Mouse (Mus musculus) natural killer cell, adult 2 months (primary cell): ENCODE measurements at regions not wholly inside any gene's neighbourhood (a gene's known extent, or its start where the extent isn't known, plus 50 kb on each side); places are given as distances from the start of the nearest gene placed in this dataset.

Source experiments
- DNase-seq, 2 experiments: peaks; one replicate each; pipeline ENCODE4 v3.0.0; 2022; ENCODE audit warnings: low spot score in 2 of 2

DNA sequence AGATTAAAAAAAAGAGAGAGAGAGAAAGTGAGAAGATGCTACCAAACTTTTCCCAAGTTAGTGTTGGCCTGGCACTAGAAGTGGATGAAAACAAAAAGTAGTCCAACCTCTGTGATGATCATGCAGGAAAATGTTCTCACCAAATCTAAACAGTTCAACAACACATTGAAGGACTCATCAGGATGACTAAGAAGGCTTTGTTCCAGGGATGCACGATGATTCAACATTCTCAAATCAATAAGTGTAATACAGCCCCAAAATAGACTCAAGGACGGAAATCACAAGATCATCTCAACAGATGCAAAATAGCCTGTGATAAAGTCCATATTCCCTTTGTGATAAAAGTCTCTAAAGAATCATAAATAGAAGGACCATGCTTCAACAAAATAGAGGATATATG lies 106.3 kb downstream of the Cysltr2 start:
- no peak for DNase-seq

DNA sequence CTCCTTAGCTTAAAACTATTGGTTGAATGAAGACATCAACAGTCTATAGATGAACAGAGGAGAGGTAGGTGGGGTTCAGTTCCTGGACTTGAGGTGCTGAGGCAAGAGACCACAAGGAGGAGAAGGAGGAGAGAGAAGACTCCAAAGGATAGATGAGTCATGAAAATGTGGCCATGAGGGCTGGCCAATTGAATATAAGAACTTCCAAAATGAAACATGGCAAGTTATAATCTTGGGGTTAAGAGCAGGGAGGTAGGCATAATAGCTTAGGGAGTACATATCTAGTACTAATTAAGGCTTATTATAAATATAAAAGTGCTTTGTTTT lies 109.9 kb downstream of the Cysltr2 start:
- DNase-seq = no peak

DNA sequence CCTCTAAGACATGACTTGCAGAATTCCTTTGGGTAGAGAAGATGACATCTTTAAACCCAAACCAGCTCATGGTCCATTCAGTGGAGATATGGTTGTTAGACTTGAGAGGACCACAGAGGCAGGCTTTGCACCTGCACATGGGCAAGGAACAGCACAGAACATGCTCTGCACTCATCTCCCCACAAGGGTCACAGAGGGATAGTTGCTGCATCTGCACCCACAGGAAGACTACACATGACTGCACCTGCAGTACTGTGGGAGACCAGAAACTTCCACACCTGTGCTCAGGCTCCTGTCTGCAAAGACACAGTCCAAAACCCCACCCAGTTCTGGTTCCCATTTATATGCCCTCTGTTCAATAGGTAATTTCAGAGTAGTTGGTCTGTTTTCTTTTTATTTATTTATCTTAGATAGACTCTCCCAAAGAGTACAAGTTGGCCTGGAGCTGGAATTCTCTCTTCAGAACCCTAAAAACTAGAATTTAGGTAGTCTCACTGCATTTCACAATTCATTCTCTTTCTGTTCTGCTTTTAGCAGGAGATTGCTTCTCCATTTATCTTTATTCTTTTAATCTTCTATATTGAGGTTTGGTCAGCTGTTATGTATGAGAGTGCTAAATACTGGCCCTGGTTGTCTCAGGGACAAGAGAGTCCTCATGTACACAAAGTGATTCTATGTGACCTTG lies 110.4 kb downstream of the Cysltr2 start:
- no peak for DNase-seq

DNA sequence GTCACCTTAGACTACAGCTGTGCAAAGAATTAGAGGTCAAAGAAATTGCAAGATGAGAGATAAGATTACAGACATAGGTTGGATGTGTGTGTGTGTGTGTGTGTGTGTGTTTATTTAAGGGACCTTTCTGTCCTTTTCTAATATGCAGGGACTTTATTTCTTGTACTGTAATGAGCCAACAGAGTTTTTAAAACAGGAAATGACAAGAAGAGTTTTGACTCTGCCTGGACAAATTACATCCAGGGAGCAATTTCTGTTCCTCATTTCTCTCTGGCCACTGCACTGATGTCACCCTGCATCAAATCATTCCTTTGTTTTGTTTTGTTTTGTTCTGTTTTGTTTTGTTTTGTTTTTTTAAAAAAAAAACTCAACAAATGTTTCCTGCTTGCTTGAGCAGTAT lies 115.3 kb downstream of the Cysltr2 start:
- DNase-seq = no peak

DNA sequence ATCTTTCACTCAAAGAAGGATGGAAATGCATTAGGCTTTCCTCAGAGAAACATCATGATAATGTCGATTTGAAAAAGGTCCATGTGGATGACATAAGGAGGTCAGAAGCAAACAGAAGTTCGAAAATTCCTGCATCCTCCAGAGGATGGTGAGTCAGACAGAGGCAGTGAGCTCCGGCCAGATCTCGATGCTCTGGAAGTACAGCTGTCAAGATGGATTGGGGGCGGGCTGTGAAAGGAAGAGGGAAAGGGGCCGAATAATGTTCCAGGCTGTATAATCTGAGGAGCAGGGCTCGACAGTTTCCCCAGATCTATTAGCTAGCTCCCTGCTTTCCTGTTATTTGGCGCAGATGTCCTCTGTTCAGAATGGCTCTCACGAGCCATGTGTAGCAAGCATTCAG lies 116.6 kb downstream of the Cysltr2 start:
- DNase-seq = no peak

DNA sequence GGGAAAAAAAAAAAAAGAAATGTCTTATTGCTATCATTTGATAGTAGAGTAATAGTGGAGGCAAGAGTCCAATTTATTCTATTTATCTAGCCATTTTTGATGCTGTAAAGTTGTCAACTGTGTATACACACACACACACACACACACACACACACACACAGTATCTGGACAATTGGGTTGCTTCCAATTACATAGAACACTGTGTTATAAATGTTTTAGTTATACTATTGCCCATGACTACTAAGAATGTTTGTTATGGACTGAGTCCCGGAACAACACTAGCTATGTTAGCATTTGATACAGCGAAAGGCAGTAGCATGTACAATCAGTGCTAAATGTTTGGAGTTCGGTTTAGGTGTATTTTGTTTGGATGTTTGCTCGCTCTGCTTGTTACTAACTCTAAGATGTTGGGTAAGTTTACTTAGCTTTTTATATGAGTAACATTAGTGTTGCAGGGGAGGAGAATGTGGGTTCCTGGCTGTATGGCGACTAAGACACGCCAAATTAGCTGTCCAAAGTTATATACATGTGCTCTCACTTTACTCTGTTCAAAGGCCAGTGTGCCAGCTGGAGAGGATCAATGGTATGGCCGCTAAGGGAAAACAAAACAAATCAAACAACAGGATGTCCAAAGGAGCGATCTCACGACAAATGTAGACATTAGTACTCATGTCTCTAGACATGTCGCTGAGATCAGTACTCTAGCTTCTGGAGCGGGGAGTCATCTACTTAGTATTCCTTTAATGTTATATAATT lies 147.6 kb downstream of the Cysltr2 start:
- DNase-seq = no peak

DNA sequence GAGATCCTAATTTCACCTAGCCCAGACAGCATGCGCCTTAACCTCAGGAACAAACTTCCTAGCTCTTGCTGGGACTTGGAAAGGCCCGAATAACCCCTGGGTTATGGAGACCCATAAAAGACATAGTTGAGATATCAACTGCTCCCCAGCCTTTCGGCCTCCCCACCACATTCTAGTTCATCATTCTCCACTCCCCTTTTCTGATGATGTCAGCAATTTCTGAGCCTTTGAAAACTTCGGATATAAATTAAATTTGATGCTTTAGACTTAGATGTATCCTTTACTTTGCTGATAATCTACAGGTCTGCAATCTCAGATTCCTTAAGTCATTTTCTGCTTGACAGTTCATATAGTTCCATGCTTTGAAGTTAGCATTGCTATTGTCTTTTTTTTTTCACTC lies 149.3 kb downstream of the Cysltr2 start:
- DNase-seq = no peak

DNA sequence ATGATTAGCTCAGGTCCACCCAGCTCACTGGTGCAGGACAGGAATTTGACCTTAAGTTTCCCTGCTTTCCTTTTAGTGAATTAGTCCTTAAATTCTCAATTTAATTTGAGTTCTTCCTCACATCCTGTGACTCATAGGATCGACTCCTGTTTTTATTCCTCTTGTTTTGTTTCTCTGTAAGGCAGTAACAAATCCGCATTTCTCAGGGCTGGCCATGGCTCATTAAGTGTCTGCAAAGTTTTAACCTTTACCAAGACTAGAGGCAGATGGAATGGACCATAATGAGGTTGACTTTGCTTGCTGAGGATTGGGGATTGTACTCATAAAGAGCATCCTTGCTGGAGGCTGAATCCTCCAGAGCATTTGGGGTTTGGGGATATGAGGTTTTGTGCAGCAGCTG lies 156.6 kb downstream of the Cysltr2 start:
- DNase-seq = no peak

DNA sequence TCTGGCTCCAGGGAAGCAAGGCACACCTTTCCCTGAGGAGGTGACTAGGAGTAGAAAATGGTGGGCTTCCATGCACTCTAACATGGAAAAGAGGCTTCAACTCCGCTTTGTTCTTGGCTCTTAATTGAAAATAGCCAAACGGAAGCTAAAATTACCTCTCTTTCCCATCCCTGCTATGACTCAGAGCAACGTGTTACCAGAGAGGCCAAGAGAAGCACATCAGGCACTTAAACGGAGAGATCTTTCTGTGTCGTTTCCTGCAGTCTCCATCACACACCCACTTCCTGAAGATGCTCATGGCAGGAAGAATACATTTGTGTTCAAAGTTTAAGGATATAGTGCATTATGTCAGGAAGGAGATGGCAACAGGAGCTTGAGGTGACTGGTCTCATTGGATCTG lies 159.3 kb downstream of the Cysltr2 start:
- DNase-seq = no peak

DNA sequence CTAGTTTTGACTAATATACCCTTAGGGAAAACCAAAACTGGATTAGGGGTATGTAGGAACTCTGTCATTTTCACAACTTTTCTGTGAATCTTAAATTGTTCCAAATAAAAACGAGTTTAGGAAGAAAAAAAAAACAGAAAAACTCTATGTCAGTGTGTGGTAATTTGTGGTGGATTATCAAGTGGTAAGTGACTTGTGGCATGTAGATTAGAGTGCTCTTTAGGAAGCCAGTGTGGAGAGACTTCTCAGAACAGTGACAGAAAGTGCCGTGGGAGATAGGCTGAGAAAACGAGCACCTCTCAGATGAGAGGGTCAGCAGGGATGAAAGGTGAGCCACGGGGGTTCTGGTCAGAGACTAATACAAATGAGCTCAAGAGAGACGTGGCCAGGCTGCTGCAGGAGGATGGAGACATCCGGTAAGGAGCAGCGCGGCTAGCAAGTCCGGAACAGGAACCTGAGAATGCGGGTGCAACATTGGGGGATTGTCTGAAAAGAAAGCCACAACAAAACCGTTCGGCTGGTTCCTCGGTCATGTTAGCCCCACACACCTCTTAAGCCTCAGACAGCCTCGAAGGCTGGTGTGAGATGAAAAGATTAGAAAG lies 161.3 kb downstream of the Cysltr2 start:
- DNase-seq = peak; percentile 44 to 62

DNA sequence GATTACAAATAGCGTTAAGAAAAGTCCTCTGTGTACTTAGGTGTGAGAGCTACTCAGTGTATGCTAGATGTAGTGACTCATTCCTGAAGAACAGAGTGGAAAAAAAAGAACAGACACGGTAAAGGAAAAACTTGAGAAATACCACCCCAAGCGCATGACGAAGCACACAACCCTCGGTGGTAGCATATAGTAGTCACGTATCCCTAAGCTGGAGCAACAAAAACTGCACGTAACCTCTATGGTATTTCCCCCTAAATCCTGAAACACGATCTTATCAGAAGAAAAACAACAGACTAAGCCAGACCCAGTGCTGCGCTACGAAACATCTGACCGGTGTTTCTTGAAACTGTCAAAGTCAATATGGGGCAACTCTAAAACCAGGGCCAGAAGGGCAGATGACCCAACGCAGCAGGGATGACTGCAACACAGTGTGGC lies 162.0 kb downstream of the Cysltr2 start:
- no peak for DNase-seq

DNA sequence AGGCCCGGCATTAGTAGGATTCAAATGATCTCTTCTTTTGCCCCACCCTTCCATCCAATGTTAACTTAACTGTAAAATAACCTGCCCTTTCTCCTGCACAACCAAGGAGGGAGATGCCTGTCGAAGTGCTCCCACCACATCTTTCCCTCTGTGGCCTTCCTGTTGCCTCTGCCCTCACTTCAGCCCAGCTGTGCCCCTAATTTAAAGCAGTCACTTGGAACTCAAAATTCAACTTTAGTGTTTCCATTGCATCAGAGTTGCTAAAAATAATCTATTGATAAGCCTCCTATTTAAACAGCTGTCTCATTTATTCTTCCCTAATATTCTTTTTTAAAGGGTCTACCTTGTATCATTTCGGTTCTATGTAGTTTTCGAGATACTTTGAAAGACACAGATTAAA lies 163.1 kb downstream of the Cysltr2 start:
- no peak for DNase-seq

DNA sequence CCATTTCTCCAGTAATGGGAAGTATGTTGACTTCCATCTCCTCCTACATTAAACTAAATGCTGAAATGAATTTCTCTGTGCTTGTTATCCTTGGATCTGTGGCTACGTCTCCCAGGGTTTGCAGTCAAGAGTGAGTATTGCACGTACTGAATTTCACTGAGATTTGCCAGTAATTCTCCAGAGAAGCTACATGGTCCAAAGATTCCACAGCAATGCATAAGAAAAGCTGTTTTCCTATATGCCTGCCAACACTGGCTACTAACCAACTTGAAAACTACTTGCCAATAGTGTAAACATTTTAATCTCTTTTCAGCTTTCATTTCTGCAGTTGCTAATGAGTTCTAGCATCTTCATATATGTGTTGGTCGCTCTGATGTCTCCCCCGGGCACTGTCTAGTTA lies 164.4 kb downstream of the Cysltr2 start:
- DNase-seq = no peak

DNA sequence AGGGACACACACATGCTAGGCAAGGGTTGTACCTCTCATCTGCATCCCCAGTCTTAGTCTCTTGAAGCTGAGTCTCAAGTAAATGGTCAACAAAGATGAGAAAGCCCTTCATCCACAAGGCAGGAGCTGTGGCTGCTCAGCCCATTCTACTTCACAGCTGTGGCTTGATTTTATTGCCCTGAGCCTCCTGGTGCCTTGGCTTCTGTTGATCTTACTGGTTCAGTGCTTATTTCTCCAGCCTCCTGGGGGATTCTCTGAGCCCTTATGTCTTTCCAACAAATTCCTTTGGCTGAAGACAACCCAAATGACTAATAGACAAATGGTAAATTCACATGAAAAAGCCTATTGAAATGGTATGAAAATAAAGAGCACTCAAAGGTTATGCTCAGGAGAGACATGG lies 167.3 kb upstream of the Fndc3a start:
- no peak for DNase-seq

DNA sequence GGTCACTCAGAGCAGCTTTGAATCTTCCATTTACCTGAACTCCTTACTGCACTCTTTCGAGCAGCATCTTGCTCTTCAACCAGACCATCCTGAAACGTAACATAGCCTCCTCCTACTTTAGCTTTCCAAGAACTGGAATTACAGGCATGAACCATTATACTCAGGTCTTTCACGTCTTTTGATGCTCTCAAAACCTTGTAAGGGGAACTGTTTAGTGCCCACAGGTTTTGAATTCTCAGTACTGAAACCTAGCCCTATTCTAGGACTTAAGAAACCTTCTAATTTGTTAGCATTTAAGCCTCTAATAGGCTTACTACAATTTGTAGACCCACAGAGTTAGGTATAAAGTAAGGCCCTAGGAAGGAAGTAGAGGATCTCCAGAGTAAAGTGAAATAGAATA lies 163.7 kb upstream of the Fndc3a start:
- no peak for DNase-seq

DNA sequence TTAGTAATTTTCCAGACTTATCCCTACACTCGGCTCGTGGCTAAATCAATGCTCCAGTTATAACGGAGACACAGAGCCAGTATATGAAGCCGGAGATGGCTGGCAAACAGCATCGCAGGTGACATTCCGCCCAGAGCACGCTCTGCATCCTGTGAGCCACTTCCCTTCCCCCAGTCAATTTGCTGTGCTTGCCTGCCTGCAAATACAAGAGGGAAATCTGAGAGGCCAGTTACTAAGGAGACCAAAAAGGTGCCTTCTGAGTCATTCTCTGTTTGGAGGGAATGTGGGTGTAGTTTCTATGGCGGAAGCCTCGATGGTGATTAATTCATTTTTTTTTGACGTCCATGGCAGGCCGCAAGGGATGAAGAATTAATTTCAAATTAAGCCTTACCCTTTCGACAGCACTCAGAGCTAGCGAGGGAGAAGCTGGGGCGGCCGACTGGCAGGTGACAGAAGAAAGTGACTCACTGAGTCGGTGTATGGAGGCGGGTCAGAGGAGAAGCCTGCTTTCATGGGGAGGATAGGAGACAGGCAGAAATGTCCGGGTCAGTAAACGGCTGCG lies 159.5 kb upstream of the Fndc3a start:
- peak; percentile 6 to 10 for DNase-seq

DNA sequence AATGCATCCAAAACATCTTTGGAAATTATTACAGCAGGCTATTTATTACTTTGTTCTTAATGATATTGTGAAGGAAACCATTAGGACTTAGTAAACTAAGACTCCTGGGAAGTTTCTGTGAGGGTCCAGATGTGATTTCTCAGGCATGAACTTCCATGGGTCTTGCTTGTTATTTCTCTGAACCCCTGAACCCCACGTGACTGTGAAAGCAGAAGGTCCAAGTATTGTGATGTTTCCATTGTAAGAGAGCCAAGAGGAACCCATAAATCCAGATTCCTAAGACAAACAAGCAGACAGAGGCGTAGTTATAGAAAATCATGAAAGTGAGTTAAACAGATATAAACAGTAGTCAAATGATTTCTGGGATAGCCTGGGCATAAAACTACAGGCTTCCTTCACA lies 157.1 kb upstream of the Fndc3a start:
- DNase-seq = no peak

DNA sequence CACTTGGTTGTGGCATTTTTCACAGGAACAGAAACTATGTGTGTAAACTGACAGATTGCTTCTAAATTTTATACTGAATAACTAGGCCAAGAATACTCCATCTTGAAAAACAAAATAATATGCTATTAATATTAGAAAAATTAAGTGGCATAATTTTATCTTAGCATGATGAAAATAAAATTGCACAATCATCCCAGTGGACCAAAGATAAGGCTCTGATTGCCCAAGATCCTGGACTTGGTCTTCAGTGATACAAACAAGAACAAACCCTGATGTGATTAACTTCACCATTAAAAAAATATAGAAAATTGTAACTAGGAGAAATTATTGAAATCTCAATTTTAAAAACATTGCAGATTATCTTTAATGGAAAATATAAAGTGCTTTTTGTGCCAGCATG lies 155.7 kb upstream of the Fndc3a start:
- no peak for DNase-seq

DNA sequence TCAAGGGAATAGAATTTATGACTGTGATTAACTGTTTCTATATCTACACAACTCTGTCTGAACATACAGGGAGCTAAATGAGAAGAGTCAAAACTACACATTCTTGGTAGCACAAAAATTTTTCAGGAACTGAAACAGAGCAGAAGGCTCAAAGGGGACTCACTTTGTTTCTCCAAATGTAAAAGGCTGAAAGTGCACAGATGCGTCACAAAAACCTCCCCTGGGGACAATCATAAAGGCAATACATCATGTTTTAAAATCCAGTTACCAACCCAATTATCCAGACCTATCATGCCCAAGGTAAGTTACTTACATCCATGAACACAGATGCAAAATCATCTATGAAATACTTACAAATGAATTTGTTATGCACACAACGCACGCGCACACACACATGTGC lies 155.0 kb upstream of the Fndc3a start:
- peak in 1 of 2 experiments; percentile 25 for DNase-seq

DNA sequence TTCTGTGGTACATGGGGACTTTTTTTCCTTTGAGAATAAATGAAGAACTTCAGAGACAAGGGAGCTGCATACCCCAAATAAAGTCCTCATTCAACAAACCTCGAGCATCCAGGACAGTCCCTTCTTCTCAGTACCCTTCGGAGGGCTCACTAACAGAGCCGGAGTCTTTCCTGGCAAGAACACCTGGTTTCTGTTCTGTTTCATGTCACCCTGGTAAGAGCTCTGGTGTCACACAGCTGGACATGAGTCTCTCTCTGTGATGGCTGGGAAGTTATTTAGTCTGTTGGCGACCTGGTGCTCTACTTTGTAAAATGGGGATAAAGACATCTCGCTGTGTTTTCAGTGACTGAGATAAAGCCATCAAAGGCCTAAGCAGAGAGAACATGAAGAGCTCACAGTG lies 154.3 kb upstream of the Fndc3a start:
- DNase-seq = no peak

DNA sequence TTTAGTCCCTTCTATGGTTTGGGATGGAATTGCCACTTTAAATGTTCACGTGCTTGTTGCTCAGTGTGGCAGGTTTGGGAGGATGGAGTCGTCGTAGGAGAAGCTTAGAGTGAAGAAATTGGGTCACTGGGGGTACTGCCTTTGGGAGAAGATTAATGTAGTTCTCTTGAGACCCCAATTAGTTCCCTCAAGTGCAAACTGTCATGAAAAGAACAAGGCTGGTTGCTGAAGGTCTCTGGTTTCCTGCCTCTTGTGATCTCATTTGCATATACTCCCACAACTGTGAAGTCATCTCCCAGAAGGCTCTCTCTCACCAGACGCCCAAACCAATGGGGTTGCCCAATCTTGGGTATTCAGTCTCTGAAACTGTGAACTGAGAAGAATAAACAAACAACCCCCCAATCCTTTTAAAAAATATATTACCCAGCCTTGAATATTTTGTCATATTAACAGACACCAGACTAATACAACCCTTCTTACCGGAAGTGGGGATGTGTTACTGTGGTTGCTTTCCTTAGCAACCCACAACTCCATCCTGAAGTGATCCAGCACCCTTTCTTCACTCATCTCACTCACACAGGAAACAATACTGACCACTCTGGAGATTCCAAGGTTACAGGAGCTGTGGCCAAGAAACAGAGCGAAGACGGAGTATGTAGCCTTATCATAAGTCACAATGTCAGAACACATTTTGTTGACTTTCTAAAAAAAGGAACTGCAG lies 153.2 kb upstream of the Fndc3a start:
- peak; percentile 36 to 52 for DNase-seq

DNA sequence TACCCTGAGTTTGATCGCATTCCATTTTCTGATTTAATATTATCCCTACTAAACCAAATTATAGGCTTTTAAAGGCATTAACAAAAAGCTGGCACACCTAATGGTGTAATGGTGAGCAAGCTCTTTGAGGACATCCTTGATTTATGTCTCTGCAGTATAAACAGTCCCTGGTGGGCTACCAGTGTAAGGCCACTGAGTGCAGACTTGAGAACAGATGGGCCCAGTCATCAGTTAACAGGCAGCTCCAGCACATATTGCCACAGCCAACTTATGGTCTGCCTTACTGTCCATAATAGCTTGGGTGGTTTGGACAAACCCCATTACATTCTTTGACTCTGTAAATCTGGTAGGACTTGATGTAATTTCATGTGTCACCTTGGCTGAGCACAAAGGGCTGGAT lies 144.4 kb upstream of the Fndc3a start:
- DNase-seq = no peak
